Mouse (Mus musculus) liver, embryonic 12.5 days (tissue): Measurements from ENCODE around the gene Ppp1r1a. TPM values are rescaled to one million over a fixed set of nuclear protein-coding genes. Genes with fewer than 3 reads are reported as not detected.

Source experiments
- ATAC-seq: fragments of 200-750 bp; cut with Nextera tagmentation; 2 replicates; pipeline ENCODE4 v1.8.0; 2017; ENCODE audit warnings: moderate number of reproducible peaks, mild to moderate bottlenecking, moderate library complexity
- H3K27ac ChIP-seq: fragments of 300-500 bp; sonication (generic); 2 replicates; pipeline ENCODE4 v1.5.1; 2016; ENCODE audit warnings: mild to moderate bottlenecking
- H3K27me3 ChIP-seq: fragments of 300-500 bp; sonication (generic); replicated peaks from 2 replicates; pipeline ENCODE4 v1.6.1; 2016; ENCODE audit warnings: mild to moderate bottlenecking, moderate library complexity
- H3K36me3 ChIP-seq: fragments of 300-500 bp; sonication (generic); 2 replicates; pipeline ENCODE4 v1.6.1; 2016; ENCODE audit warnings: mild to moderate bottlenecking, moderate library complexity
- H3K4me1 ChIP-seq: fragments of 300-500 bp; sonication (generic); 2 replicates; pipeline ENCODE4 v1.6.1; 2016
- H3K4me2 ChIP-seq: fragments of 300-500 bp; sonication (generic); 2 replicates; pipeline ENCODE4 v1.6.1; 2016; ENCODE audit warnings: mild to moderate bottlenecking, moderate library complexity
- H3K4me3 ChIP-seq: fragments of 300-500 bp; sonication (generic); 2 replicates; pipeline ENCODE4 v1.5.1; 2016; ENCODE audit warnings: mild to moderate bottlenecking, moderate library complexity
- H3K9ac ChIP-seq: fragments of 300-500 bp; sonication (generic); 2 replicates; pipeline ENCODE4 v1.6.1; 2016; ENCODE audit warnings: mild to moderate bottlenecking, moderate library complexity
- H3K9me3 ChIP-seq: fragments of 300-500 bp; sonication (generic); replicated peaks from 2 replicates; pipeline ENCODE4 v1.6.1; 2016; ENCODE audit warnings: mild to moderate bottlenecking, moderate library complexity
- WGBS: fragments of 180-500 bp; shearing (Covaris S2); methylation state at CpG from one replicate; pipeline ENCODE4 v1.1.7; 2016; ENCODE audit not compliant: insufficient replicate concordance; 5-methylcytosine and 5-hydroxymethylcytosine counted together
- polyA plus RNA-seq: library from polyadenylated mRNA; unstranded; fragments of >200 nt; fragmentation: Nextera tagmentation; extraction: Ambion mirVana; gene quantifications from 2 replicates; pipeline ENCODE4 v1.2.1, GENCODE M21; 2016

Ppp1r1a gene
- polyA plus RNA-seq, result 0.56 and 0.67 TPM in 2 replicates

DNA sequence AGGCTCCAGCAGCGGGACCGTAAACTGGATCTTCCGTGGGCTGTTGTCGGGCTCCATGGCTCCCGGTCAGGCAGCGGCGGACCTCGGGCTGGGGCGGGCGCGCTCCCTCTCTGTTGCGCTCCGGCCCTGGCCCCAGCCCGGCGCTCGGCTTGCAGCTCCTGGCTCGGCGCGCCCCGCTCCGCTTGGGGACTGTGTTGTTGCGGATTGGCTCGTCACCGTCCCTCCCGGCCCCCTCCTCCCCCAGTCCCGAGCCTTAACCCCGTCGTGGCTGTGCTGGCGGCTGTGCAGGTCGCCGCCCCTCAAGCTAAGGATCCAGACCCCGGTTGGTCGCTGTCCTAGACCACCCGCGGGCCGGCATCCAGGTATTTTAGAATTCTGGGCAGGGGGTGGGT, at the start of gene Ppp1r1a:
Ppp1r1a (minus strand) TSS at position 182 of the 392 bp plus-strand sequence.
- Histone ChIP-seq H3K9ac (no peak within 1 kb of the TSS), H3K27me3 (peaks cover 71% of the 10 kb centered on the region), H3K4me3 (peak within 1 kb of the TSS; percentile 45), H3K4me1 (no peaks in the 10 kb centered on the region; the same call in 1 of the 2 replicates), H3K9me3 (no peaks in the 10 kb centered on the region), H3K36me3 (no peaks in the 10 kb centered on the region), H3K27ac (no peak within 1 kb of the TSS), H3K4me2 (peak within 1 kb of the TSS; percentile 65)
- WGBS, result 1% methylated on average over 32 of the region's 36 CpGs
- 0 out of 2 replicates have a peak, but pooled peaks have one; percentile 21 for ATAC-seq

DNA sequence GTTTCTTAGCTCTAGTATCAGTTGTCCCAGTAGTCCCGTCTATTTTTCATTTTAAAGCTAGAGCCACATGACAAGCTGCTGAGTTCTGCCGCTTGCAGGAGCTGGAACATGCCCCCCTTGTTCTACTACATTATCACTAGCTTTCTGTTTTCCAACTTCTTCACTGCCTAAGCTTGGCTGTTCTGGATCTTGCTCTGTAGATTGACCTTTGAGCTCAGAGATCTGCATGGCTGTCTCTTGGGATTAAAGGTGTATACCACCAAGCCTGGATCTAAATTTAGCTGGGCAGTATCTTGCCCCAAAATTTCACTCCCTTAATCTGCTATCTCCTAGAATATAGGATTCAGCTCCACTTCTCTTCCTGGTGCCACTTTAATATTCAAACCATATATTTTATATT, 48.1 kb upstream of the Ppp1r1a start:
- Histone ChIP-seq H3K9ac (no peak overlapping the region), H3K9me3 (no peaks in the 10 kb centered on the region), H3K4me2 (no peak overlapping the region), H3K4me1 (no peaks in the 10 kb centered on the region), H3K36me3 (no peaks in the 10 kb centered on the region), H3K4me3 (no peak overlapping the region), H3K27ac (no peak overlapping the region), H3K27me3 (no peaks in the 10 kb centered on the region)
- WGBS, result 61% methylated on average over 2 of the region's 2 CpGs
- ATAC-seq, result no peak

DNA sequence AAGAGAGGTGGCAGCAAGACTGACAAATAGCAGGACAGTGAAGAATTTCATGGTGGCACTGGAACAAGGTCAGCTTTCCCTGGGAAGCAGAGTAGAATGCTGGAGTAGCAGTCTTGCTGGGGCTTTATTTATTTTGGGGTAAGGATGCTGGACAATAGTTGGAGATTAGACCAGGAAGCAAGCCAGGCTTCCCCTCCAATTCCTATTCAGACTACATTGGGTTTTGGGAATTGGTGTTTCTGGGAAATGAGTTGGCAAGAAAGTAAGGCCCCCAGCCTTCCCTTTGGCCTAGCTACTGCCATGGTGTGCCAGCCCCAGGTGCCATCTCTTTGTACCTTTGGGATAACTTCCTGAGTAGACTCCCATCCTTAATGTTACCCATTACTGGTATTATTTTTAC, 27.2 kb upstream of the Ppp1r1a start, which contains the start of gene Glycam1:
Glycam1 (minus strand) TSS at position 101 of the 400 bp plus-strand sequence.
- no peaks in the 10 kb centered on the region for H3K27me3 ChIP-seq
- no peak for ATAC-seq
- H3K27ac ChIP-seq, result no peak within 1 kb of the TSS

GRCm38 (mm10) chr15:103552096-103552690, 14.4 kb upstream of the Ppp1r1a start:
- 34% methylated on average over 3 of the region's 3 CpGs for WGBS
- H3K27ac ChIP-seq, result no peak overlapping the region
- H3K4me1 ChIP-seq, result no peaks in the 10 kb centered on the region
- no peak overlapping the region for H3K9ac ChIP-seq
- H3K4me3 ChIP-seq, result no peak overlapping the region
- no peak for ATAC-seq
- 0 out of 2 replicates have a peak, but pooled peaks cover 4% of the 10 kb centered on the region for H3K27me3 ChIP-seq
- no peaks in the 10 kb centered on the region for H3K9me3 ChIP-seq
- no peak overlapping the region for H3K4me2 ChIP-seq
- H3K36me3 ChIP-seq, result no peaks in the 10 kb centered on the region

More for the DNA sequence above, 27.2 kb upstream of the Ppp1r1a start, which contains the start of gene Glycam1:
- no peak within 1 kb of the TSS for H3K4me3 ChIP-seq
- no peaks in the 10 kb centered on the region for H3K9me3 ChIP-seq
- H3K9ac ChIP-seq, result no peak within 1 kb of the TSS
- no peaks in the 10 kb centered on the region for H3K36me3 ChIP-seq
- no peaks in the 10 kb centered on the region for H3K4me1 ChIP-seq
- no peak within 1 kb of the TSS for H3K4me2 ChIP-seq

DNA sequence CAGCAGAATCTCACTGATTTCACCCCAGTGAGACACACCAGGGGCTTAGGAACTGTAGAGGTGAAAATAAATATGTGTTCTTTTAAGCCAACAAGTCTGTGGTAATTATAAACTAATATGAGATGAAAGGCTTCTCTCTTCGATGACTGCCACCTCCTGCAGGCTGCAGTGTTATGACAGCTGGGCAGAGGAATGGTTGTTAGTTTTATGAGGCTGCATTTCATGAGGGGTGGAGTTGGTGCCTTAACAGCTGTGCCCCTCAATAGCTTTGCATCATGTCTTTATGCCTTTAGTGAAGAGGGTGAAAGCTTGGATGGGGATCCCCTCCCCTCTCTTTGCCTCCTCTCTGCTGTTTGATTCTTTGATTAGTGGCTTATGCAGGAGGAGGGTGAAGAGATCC, 13.2 kb upstream of the Ppp1r1a start:
- no peak overlapping the region for H3K4me3 ChIP-seq
- H3K27ac ChIP-seq, result no peak overlapping the region
- H3K9me3 ChIP-seq, result no peaks in the 10 kb centered on the region
- no peak overlapping the region for H3K4me2 ChIP-seq
- H3K27me3 ChIP-seq, result 0 out of 2 replicates have a peak, but pooled peaks cover 4% of the 10 kb centered on the region
- no peak overlapping the region for H3K9ac ChIP-seq
- WGBS, result 16% methylated on average over 1 of the region's 1 CpGs
- no peaks in the 10 kb centered on the region for H3K36me3 ChIP-seq
- ATAC-seq, result no peak
- no peaks in the 10 kb centered on the region for H3K4me1 ChIP-seq

GRCm38 (mm10) chr15:103549475-103549874, 11.7 kb upstream of the Ppp1r1a start:
- ATAC-seq, result no peak
- H3K4me2 ChIP-seq, result no peak overlapping the region
- WGBS, result 78% methylated on average over 1 of the region's 1 CpGs

GRCm38 (mm10) chr15:103547983-103548382, 10.2 kb upstream of the Ppp1r1a start:
- no peak for ATAC-seq
- H3K4me1 ChIP-seq, result no peaks in the 10 kb centered on the region
- H3K4me3 ChIP-seq, result no peak overlapping the region
- no peak overlapping the region for H3K4me2 ChIP-seq
- H3K27ac ChIP-seq, result no peak overlapping the region
- peaks cover 4% of the 10 kb centered on the region; the same call in 1 of the 2 replicates for H3K27me3 ChIP-seq
- no peaks in the 10 kb centered on the region for H3K9me3 ChIP-seq
- WGBS, result 66% methylated on average over 3 of the region's 3 CpGs
- no peak overlapping the region for H3K9ac ChIP-seq
- H3K36me3 ChIP-seq, result no peaks in the 10 kb centered on the region

More at GRCm38 (mm10) chr15:103549475-103549874, 11.7 kb upstream of the Ppp1r1a start:
- H3K27ac ChIP-seq, result no peak overlapping the region
- H3K9ac ChIP-seq, result no peak overlapping the region
- H3K27me3 ChIP-seq, result 0 out of 2 replicates have a peak, but pooled peaks cover 4% of the 10 kb centered on the region
- H3K36me3 ChIP-seq, result no peaks in the 10 kb centered on the region
- H3K4me3 ChIP-seq, result no peak overlapping the region
- H3K4me1 ChIP-seq, result no peaks in the 10 kb centered on the region
- no peaks in the 10 kb centered on the region for H3K9me3 ChIP-seq

DNA sequence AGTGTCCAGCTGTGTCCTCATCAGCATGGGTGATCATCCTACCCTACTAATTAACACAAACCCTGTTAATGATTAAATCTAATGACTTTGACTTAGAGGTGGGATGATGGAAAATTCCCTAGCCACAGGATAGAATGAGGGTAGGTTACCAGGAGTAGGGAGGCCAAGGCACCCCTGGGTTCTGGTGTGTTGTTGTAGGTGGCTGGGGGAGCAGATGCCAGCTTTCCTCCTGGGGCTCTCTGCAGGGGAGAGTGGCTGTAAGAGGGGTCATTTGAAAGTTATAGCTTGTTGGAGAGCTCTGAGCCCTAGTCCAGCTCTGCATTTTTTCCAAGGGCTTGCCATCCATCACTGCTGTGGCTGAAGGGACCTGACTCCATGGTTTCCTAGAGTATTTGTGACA, 4.7 kb upstream of the Ppp1r1a start:
- H3K4me1 ChIP-seq, result no peaks in the 10 kb centered on the region; the same call in 1 of the 2 replicates
- H3K9me3 ChIP-seq, result no peaks in the 10 kb centered on the region
- H3K9ac ChIP-seq, result no peak overlapping the region
- H3K4me3 ChIP-seq, result no peak overlapping the region
- no peak overlapping the region for H3K4me2 ChIP-seq
- no peak overlapping the region for H3K27ac ChIP-seq
- no peak for ATAC-seq
- no peaks in the 10 kb centered on the region for H3K36me3 ChIP-seq
- peaks cover 31% of the 10 kb centered on the region for H3K27me3 ChIP-seq

GRCm38 (mm10) chr15:103540646-103541045, 2.8 kb upstream of the Ppp1r1a start:
- Histone ChIP-seq H3K27me3 (peaks cover 50% of the 10 kb centered on the region), H3K36me3 (no peaks in the 10 kb centered on the region), H3K4me2 (no peak overlapping the region), H3K4me1 (no peaks in the 10 kb centered on the region; the same call in 1 of the 2 replicates), H3K27ac (no peak overlapping the region), H3K9me3 (no peaks in the 10 kb centered on the region), H3K9ac (no peak overlapping the region), H3K4me3 (no peak overlapping the region)
- ATAC-seq, result no peak
- 31% methylated on average over 1 of the region's 1 CpGs for WGBS

DNA sequence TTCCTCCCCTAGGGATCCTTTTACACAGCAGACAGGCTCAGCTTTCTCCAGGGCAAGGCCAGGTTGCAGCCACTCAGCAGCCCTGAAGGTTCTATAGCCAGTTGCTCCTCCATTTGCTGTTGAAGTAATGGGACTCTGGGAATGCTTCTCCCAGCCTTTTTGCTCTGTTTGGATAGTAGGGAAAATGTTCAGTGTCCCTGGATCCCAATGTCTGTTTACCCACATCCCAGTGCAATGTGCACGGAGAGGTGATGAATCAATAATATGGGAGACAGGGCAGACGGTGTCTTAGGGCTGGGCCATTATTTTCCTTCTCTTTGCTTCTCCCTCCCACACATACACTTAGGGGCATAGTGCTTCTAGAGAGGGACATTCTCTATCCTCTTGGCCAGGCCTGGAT, 1.5 kb upstream of the Ppp1r1a start:
- no peaks in the 10 kb centered on the region; the same call in 1 of the 2 replicates for H3K4me1 ChIP-seq
- H3K36me3 ChIP-seq, result no peaks in the 10 kb centered on the region
- H3K27ac ChIP-seq, result no peak overlapping the region
- no peak for ATAC-seq
- no peak overlapping the region for H3K4me2 ChIP-seq
- H3K9me3 ChIP-seq, result no peaks in the 10 kb centered on the region
- H3K9ac ChIP-seq, result no peak overlapping the region
- 60% methylated on average over 2 of the region's 2 CpGs for WGBS
- no peak overlapping the region for H3K4me3 ChIP-seq
- H3K27me3 ChIP-seq, result peaks cover 63% of the 10 kb centered on the region

DNA sequence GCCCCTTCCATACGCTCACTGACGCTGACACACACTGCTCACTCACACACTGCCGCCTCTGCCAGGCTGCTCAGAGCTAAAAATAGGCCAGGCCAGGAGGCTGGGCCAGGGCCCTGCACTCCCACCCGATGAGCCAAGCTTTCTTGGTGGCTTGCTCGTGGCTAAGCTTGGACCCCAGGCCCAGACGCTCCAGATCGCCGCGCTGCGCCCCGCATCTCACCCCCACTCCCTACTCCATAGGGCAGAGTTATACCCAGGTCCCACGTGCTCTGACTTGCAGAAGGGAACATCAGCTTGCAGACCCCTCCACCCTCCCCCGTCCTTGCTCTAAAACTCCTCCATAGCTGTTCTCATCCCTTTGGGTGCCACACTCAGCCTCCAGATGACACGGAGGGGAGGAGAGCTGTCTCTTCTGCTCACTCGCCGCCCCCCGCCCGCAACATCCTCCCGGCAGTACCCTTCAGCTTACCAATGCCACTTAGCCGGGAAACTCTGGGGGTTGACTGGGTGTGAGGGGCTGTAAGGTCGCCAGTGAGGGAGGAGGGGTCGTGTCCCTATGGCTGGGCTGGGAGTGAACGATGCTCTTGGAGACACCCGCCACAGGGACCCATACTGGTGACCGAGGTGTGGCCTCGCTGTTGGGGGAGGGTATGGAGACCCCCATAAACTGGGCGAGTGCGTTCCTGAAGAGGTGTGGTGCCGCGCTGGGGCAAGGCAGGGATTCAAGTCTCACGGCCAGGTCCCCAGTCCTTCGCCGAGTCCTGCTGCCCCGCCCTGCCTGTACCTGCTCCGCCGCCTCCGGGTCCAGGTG, 587 bp downstream of the Ppp1r1a start:
- Histone ChIP-seq H3K4me1 (no peaks in the 10 kb centered on the region; the same call in 1 of the 2 replicates), H3K4me3 (peak overlapping the region; percentile 45), H3K27me3 (peaks cover 71% of the 10 kb centered on the region), H3K27ac (no peak overlapping the region), H3K4me2 (peak overlapping the region; percentile 65), H3K9me3 (no peaks in the 10 kb centered on the region), H3K9ac (no peak overlapping the region), H3K36me3 (no peaks in the 10 kb centered on the region)
- 0 out of 2 replicates have a peak, but pooled peaks have one; percentile 23 for ATAC-seq
- 2% methylated on average over 37 of the region's 37 CpGs for WGBS

DNA sequence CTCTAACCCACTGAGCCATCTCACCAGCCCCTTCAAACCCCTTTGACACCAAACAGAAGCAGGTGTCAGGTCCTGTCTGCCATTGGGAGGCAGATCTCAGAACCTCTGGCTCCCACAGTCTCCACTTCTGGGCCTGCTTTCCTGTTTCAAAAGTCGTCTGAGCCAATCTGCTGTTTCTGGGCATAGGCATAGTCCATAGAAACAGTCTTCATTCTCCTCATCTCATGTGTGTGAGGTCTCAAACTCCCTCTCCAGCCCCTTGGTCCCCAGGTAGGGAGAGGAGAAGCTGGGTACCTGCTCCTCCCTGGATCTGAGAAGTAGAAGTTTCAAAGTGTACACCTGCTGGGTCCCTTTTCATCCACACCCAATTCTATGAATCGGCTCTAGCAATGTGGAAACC, 1.3 kb downstream of the Ppp1r1a start:
- 28% methylated on average over 2 of the region's 2 CpGs for WGBS
- Histone ChIP-seq H3K27ac (no peak overlapping the region), H3K27me3 (peaks cover 71% of the 10 kb centered on the region), H3K9me3 (no peaks in the 10 kb centered on the region), H3K4me3 (no peak overlapping the region), H3K9ac (no peak overlapping the region), H3K36me3 (no peaks in the 10 kb centered on the region), H3K4me2 (no peak overlapping the region), H3K4me1 (no peaks in the 10 kb centered on the region; the same call in 1 of the 2 replicates)
- ATAC-seq, result no peak
